Mouse (Mus musculus) E14TG2a.4 (cell line): ENCODE data around the gene Gng12.

ENCODE experiments used
- CTCF ChIP-seq: conservative IDR thresholded peaks from 2 replicates; pipeline ENCODE4 v1.5.1; 2014; ENCODE audit warnings: low read length
- NANOG ChIP-seq: IDR thresholded peaks from 2 replicates; pipeline ENCODE4 v1.6.1; 2014; ENCODE audit warnings: borderline replicate concordance, low read length, mixed read lengths

GRCm38 (mm10) chr6:66920786-66921185 is 24.6 kb downstream of the Gng12 start:
- TF ChIP-seq CTCF, result no peak
- no peak for TF ChIP-seq NANOG
